Mouse (Mus musculus) heart, postnatal 25 days (tissue): ENCODE measurements around the gene Pank3. TPM values are rescaled to one million over a fixed set of nuclear protein-coding genes. Genes with fewer than 3 reads are reported as not detected.
"Not testable (repeated sequence)": the region's sequence is repeated elsewhere in the genome, so short reads cannot be mapped to it uniquely, and the experiment has no call there.

Source experiments
- DNase-seq: peaks from one replicate; pipeline ENCODE4 v3.0.0; 2022; ENCODE audit warnings: low spot score
- intact Hi-C: fragments of 180-260 bp; cut with DNase I; formaldehyde crosslinking; loops from one replicate; pipeline ENCODE4 v1.15.1; 2025
- total RNA-seq, 2 experiments: library from RNA; stranded (reverse); gene quantifications; 2 replicates each; pipeline ENCODE4 v1.2.3; 2021

The Pank3 gene
- total RNA-seq, 2 experiments from 2014 or later = 22.1 to 24.6 TPM

DNA sequence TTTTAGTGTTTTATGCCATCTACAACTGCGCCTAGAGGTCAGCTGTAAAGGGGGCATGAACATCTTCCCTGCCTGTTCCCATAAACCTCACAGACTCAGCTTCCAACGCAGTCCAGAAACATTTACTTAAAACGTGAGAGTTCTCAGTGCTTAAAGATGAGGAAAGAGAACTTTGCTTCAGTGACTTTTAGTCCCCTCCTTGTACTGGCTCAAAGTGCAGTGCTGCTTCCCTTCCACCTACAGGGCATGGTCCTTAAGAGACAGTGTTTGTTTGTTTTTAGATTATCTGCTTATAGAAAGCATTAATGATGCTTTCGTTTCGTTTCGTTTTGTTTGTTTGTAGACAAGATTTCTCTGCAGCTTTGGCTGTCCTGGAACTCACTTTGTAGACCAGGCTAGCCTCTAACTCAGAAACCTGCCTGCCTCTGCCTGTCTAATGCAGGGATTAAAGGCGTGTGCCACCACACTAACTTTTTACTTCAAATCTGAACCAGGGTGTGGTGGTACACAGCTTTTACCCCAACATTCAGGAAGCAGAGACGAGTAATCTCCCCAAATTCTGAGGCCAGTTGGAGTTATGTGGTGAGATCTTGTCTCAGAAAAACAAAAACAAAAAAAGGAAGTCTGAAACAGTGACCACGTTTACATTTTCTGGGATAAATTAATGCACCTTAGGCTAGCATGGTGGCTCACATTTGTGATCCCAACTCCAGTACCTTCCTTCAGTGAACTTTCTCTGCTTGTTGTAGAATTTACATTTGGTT is 1.6 kb downstream of the Pank3 start:
- DNase-seq = no peak
- intact Hi-C loops = no loop called here

DNA sequence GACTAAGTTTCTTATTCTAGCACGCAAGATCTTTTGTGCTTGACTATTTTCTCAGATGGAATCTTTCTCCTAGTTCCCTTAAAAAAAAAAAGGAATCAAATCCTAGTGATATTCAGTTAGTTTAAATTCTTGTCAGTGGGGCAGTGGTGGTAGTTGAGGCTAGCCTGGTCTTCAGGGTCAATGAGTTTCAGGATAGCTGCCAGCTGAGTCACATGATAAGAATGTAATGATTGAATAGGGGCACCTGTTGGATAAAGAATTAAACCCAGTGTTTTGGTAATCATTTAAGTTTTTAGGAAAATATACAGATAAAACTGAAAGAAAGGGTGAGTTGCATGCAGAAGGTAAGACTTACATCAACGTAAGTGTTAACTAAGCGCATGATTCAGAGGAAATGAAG is 6.3 kb downstream of the Pank3 start:
- intact Hi-C loops = no loop called here

DNA sequence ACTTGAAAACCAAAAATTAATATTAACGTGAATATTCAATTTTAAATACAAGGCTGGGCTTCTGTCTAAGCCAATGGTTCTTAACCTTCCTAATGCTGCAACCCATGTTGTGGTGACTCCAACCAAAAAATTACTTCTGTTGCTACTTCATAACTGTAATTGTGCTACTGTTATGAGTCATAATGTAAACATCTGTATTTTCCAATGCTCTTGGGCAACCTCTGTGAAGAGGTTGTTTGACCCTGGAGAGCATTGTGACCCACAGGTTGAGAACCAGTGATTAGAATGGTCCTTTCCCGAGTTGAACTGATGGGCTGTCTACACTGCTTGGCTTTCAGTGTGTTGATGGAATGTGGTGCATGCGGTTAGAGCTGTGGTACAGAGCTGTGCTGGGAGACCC is 7.2 kb downstream of the Pank3 start:
- intact Hi-C loops = no loop called here
- DNase-seq = no peak

More for the DNA sequence above, 6.3 kb downstream of the Pank3 start:
- DNase-seq = no peak

- no peak for DNase-seq
- intact Hi-C loops = no loop called here
Measured at GRCm38 (mm10) chr11:35780336-35780735, 11.1 kb downstream of the Pank3 start.

- intact Hi-C loops = no loop called here
- DNase-seq = no peak
Measured at GRCm38 (mm10) chr11:35782444-35782843, 13.2 kb downstream of the Pank3 start.

GRCm38 (mm10) chr11:35783038-35783437 is 13.8 kb downstream of the Pank3 start:
- intact Hi-C loops = no loop called here
- no peak for DNase-seq

DNA sequence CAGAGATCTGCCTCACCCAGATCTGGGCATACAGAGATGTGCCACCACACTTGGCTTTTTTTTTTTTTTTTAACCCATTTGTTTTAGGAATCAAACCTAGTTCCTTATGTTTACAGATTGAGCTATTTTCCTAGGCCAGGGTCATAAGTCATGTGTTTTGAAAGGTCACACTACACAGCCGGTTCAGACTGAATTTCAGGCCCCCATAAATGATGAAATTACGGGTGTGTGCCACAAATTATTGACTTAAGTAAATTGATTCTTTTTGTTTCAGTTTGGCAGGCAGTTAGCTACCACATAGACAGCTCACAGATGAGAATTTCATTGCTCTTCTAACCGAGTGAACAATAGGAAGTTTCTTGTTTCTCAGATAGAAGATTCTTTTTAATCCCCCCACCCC is 14.7 kb downstream of the Pank3 start:
- intact Hi-C loops = no loop called here
- no peak for DNase-seq

DNA sequence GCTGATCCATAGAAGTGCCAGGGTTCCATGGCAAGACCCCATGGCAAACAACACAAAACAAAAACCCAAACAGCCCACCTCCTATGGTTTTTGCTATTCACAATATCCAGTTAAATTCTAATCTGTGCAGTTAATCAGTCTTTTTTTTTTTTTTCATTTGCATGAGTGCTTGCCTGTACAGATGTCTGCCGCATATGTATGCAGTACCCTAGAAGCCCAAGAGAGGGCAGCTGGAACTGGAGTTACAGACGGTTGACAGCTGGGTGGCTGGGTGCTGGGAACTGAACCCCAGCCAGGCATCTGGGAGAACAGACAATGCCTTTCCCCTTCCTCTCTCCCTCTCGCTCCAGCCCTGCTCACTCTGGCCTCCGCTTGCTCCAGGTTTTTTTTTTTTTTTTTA is 15.3 kb downstream of the Pank3 start:
- intact Hi-C loops = no loop called here
- no peak for DNase-seq

DNA sequence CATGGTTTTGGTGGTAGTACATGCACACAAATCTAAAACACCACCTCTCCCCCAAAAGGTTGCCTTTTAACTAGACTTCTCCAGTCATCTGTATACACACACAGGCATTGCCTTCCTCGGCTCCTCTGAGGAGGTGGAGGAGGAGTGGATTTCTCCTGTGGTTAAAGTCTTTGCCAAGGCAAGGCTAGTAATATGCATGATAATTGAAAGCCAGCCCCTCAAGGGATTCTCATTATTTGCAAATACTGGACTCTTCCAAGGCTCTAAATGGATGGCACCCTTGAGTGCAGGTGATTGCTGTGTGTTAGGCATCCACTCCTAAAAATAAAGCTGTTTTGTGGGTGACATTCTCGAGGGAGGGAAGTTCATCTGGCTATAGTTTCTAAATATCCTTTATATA is 19.2 kb downstream of the Pank3 start:
- intact Hi-C loops = no loop called here
- DNase-seq = no peak

GRCm38 (mm10) chr11:35792800-35793199 is 23.5 kb downstream of the Pank3 start:
- intact Hi-C loops, DNase-seq: not testable (repeated sequence)

DNA sequence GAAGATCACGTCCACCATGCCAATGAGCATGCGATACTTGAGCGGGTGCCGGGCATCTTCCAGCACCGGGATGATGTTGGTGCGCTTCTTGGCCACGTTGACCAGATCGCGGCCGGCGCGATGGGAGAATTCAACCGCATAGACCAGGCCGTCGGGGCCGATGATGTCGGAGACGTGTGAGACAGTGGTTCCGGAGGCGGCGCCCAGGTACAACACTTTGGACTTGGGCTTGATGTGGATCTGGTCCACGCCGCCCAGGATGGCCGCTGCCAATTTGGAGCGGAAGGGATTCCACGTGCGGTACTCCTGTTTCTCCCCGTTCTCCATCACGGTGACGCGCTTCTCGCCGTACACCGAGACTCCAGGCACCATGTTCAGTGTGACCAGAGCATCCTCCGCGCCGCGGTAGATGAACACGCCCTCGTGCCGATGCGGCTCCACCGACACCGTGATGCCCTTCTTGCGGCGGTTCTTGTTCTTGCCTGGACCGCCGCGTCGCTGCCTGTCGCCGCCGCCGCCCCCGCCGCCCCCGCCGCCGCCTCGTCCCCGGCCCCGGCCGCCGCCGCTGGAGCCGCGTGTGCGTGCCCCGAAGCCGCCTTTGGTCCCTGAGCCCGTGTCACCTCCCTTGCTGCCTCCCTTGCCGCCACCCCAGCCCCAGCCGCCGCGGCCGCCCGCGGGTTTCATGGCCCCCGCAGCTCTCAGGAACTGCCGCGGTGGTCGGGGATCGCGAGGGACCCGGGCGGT is 28.6 kb downstream of the Pank3 start:
- DNase-seq = no peak
- intact Hi-C loops = no loop called here

GRCm38 (mm10) chr11:35798495-35798820 is 29.2 kb downstream of the Pank3 start:
- no peak for DNase-seq
- intact Hi-C loops = no loop called here

DNA sequence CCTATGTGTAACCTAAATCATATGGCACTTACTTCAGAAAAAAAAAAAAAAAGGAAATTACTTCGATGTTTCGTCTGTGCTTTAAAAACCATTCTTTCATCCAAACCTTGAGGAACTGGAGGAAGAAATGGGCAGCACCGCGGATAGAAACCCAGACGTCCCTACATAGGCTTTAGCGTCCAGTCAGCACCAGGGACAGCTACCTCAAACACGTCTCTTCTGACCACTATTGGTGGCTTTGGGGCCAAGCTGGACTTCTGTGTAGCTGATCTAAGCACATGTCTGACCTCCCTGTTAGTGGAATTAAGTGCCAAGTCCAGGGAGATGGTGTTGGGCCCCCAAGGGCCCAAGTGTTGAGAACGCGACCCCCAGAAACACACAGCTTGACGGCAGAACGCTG is 29.6 kb downstream of the Pank3 start, which contains the start of gene Fbll1:
Gene Fbll1 (minus strand): TSS at position 11 of the 400 bp plus-strand sequence.
- DNase-seq = no peak
- intact Hi-C loops = no loop called here

DNA sequence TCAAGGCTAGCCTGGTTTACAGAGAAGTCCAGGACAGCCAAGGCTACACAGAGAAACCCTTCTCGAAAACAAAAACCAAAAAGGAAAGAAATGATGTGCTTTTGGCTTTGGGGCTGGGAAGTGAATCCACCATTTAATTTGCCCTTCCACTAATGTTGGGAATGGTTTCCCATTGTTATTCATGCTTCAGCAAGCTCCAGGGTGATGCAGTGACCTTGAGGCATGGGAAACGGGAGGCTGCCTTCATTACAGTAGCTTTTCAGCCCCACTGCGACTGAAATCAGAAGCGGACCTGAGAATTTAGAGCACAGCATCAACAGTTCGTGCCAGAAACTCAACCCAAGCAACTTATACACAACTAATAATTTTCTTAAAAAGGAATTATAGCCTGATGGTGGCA is 32.0 kb downstream of the Pank3 start:
- DNase-seq = no peak
- intact Hi-C loops = no loop called here

GRCm38 (mm10) chr11:35811458-35811857 is 42.2 kb downstream of the Pank3 start:
- DNase-seq = no peak
- intact Hi-C loops = no loop called here

GRCm38 (mm10) chr11:35816316-35816715 is 47.0 kb downstream of the Pank3 start:
- intact Hi-C loops = no loop called here
- DNase-seq = no peak

GRCm38 (mm10) chr11:35827714-35828113 is 58.4 kb downstream of the Pank3 start:
- no peak for DNase-seq
- intact Hi-C loops = no loop called here

GRCm38 (mm10) chr11:35832139-35832538 is 62.9 kb downstream of the Pank3 start:
- intact Hi-C loops = no loop called here
- DNase-seq = no peak

- DNase-seq = no peak
- intact Hi-C loops = no loop called here
Measured at GRCm38 (mm10) chr11:35833270-35833669, 64.0 kb downstream of the Pank3 start.

DNA sequence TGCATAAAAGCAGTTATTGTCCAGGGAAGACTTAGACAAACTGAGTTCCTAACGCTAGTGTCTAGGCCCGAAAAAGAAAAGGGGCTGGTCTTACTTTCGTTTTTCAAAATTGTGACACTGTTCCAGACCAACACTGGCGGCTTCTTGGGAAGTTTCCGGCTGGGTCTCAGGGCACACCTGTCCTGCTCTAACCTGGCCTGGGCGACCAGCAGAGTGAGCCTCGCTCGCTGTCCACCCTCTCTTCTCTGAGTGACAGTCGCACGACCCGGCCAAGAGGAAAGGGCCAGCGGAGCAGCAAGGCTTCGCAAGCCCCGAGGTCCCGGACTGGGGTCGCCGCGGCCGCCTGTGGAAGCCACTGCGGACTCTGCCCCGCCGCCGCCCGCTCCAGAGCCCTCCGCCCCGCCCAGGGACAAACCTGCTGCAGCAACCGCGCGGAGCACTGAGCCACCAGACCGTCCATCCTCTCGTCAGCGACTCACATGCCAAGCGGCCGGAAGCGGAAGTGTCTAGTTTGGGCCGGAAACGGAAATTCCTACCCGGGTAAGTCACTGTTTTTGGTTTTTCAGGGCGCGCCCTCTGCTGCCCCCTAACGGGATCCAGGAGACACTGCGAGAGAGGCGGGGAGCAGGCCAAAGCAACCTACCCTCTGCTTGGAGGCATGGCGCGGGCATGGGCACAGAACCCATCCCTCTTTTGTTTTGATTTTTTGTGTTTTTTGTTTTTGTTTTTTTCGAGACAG is 64.9 kb downstream of the Pank3 start, which contains the start of gene Rars:
Gene Rars (minus strand): TSS at position 485 of the 739 bp plus-strand sequence.
- intact Hi-C loops = loop anchor here (2.0 kb wide), 1 partner anchor 65 kb away; the partner anchor contains the start of gene Pank3
- DNase-seq = peak; percentile 84
